Mouse (Mus musculus): ENCODE results near the gene Ccser1. TPM values are rescaled to one million over a fixed set of nuclear protein-coding genes. Genes with fewer than 3 reads are reported as not detected.

Ccser1 gene
- polyA plus RNA-seq, 1 experiment from 2014 or later, result 14.3 TPM

GRCm38 (mm10) chr6:62221856-62222255 is 1041.7 kb downstream of the Ccser1 start:
- H3K27ac ChIP-seq, result no peak overlapping the region
- no peaks in the 10 kb centered on the region for H3K4me1 ChIP-seq (replicated peaks)
- WGBS, result 73% methylated on average over 1 of the region's 1 CpGs
- no peak overlapping the region for H3K4me2 ChIP-seq
- H3K36me3 ChIP-seq, result no peaks in the 10 kb centered on the region
- H3K9me3 ChIP-seq, result no peaks in the 10 kb centered on the region
- no peak for ATAC-seq (ENCODE audit: insufficient number of reproducible peaks, insufficient read depth, low FRiP score, low TSS enrichment, low read depth)
- no peaks in the 10 kb centered on the region for H3K27me3 ChIP-seq
- H3K4me3 ChIP-seq (replicated peaks), result no peak overlapping the region
- no peak overlapping the region for H3K9ac ChIP-seq (replicated peaks)

- 56% methylated on average over 1 of the region's 1 CpGs for WGBS
- Histone ChIP-seq H3K27ac (no peak overlapping the region), H3K4me1 (replicated peaks) (no peaks in the 10 kb centered on the region), H3K9ac (replicated peaks) (no peak overlapping the region), H3K4me3 (replicated peaks) (no peak overlapping the region), H3K36me3 (no peaks in the 10 kb centered on the region), H3K27me3 (no peaks in the 10 kb centered on the region), H3K9me3 (no peaks in the 10 kb centered on the region), H3K4me2 (no peak overlapping the region)
- no peak for ATAC-seq (ENCODE audit: insufficient number of reproducible peaks, insufficient read depth, low FRiP score, low TSS enrichment, low read depth)
These were observed 1083.8 kb downstream of the Ccser1 start for GRCm38 (mm10) chr6:62263899-62264298.

GRCm38 (mm10) chr6:62264525-62264924 is 1084.4 kb downstream of the Ccser1 start:
- Histone ChIP-seq H3K27ac (no peak overlapping the region), H3K9me3 (no peaks in the 10 kb centered on the region), H3K4me2 (no peak overlapping the region), H3K36me3 (no peaks in the 10 kb centered on the region), H3K4me3 (replicated peaks) (no peak overlapping the region), H3K9ac (replicated peaks) (no peak overlapping the region), H3K4me1 (replicated peaks) (no peaks in the 10 kb centered on the region), H3K27me3 (no peaks in the 10 kb centered on the region)
- ATAC-seq (ENCODE audit: insufficient number of reproducible peaks, insufficient read depth, low FRiP score, low TSS enrichment, low read depth), result no peak
- WGBS, result 78% methylated on average over 1 of the region's 1 CpGs

GRCm38 (mm10) chr6:62281256-62281655 is 1101.1 kb downstream of the Ccser1 start:
- no peak overlapping the region for H3K9ac ChIP-seq (replicated peaks)
- H3K9me3 ChIP-seq, result no peaks in the 10 kb centered on the region
- no peak overlapping the region for H3K4me2 ChIP-seq
- H3K27ac ChIP-seq, result no peak overlapping the region
- H3K36me3 ChIP-seq, result no peaks in the 10 kb centered on the region
- H3K4me1 ChIP-seq (replicated peaks), result no peaks in the 10 kb centered on the region
- H3K4me3 ChIP-seq (replicated peaks), result no peak overlapping the region
- no peaks in the 10 kb centered on the region for H3K27me3 ChIP-seq
- 86% methylated on average over 3 of the region's 3 CpGs for WGBS
- ATAC-seq (ENCODE audit: insufficient number of reproducible peaks, insufficient read depth, low FRiP score, low TSS enrichment, low read depth), result no peak

- no peak for ATAC-seq (ENCODE audit: insufficient number of reproducible peaks, insufficient read depth, low FRiP score, low TSS enrichment, low read depth)
- Histone ChIP-seq H3K4me1 (replicated peaks) (no peaks in the 10 kb centered on the region), H3K4me2 (no peak overlapping the region), H3K9me3 (no peaks in the 10 kb centered on the region), H3K9ac (replicated peaks) (no peak overlapping the region), H3K27me3 (no peaks in the 10 kb centered on the region), H3K36me3 (no peaks in the 10 kb centered on the region), H3K27ac (no peak overlapping the region), H3K4me3 (replicated peaks) (no peak overlapping the region)
- 79% methylated on average over 6 of the region's 6 CpGs for WGBS
These were observed 1121.6 kb downstream of the Ccser1 start for GRCm38 (mm10) chr6:62301576-62302312.

- Histone ChIP-seq H3K4me3 (replicated peaks) (no peak overlapping the region), H3K4me1 (replicated peaks) (no peaks in the 10 kb centered on the region), H3K9ac (replicated peaks) (no peak overlapping the region), H3K9me3 (no peaks in the 10 kb centered on the region), H3K4me2 (no peak overlapping the region), H3K27me3 (no peaks in the 10 kb centered on the region), H3K36me3 (no peaks in the 10 kb centered on the region), H3K27ac (no peak overlapping the region)
- no peak for ATAC-seq (ENCODE audit: insufficient number of reproducible peaks, insufficient read depth, low FRiP score, low TSS enrichment, low read depth)
- WGBS, result 78% methylated on average over 3 of the region's 3 CpGs
These were observed 1138.5 kb downstream of the Ccser1 start for GRCm38 (mm10) chr6:62318627-62319026.

- Histone ChIP-seq H3K4me3 (replicated peaks) (no peak overlapping the region), H3K4me2 (no peak overlapping the region), H3K36me3 (no peaks in the 10 kb centered on the region), H3K27me3 (no peaks in the 10 kb centered on the region), H3K4me1 (replicated peaks) (no peaks in the 10 kb centered on the region), H3K9ac (replicated peaks) (no peak overlapping the region), H3K9me3 (no peaks in the 10 kb centered on the region), H3K27ac (no peak overlapping the region)
- no peak for ATAC-seq (ENCODE audit: insufficient number of reproducible peaks, insufficient read depth, low FRiP score, low TSS enrichment, low read depth)
- WGBS, result 72% methylated on average over 3 of the region's 3 CpGs
These were observed 1160.2 kb downstream of the Ccser1 start for GRCm38 (mm10) chr6:62340319-62340718.

GRCm38 (mm10) chr6:62367802-62368201 is 1187.7 kb downstream of the Ccser1 start:
- Histone ChIP-seq H3K4me3 (replicated peaks) (no peak overlapping the region), H3K9me3 (no peaks in the 10 kb centered on the region), H3K4me2 (no peak overlapping the region), H3K4me1 (replicated peaks) (no peaks in the 10 kb centered on the region), H3K9ac (replicated peaks) (no peak overlapping the region), H3K36me3 (no peaks in the 10 kb centered on the region), H3K27ac (no peak overlapping the region), H3K27me3 (no peaks in the 10 kb centered on the region)
- no peak for ATAC-seq (ENCODE audit: insufficient number of reproducible peaks, insufficient read depth, low FRiP score, low TSS enrichment, low read depth)
- WGBS, result 81% methylated on average over 2 of the region's 2 CpGs

Data from limb, embryonic 12.5 days (tissue).